Mouse (Mus musculus): ENCODE data around the gene Skil. TPM values are rescaled to one million over a fixed set of nuclear protein-coding genes. Genes with fewer than 3 reads are reported as not detected.

The Skil gene
- total RNA-seq, 2 experiments from 2014 or later: 61.6 to 63.4 TPM

Other genes with a start within 250 kb of the Skil start
- 1 to 10 TPM; 1.0 to 1.7 TPM for gene Gpr160, start 239.1 kb upstream of the Skil start, total RNA-seq (2021)
- gene Phc3, start 125.6 kb upstream of the Skil start, total RNA-seq (2021): 10 to 100 TPM; 38.7 TPM
- 10 to 100 TPM; 56.7 to 65.8 TPM for gene Prkci, start 99.3 kb upstream of the Skil start, total RNA-seq (2021)
- gene Cldn11, start 54.9 kb downstream of the Skil start, total RNA-seq (2021): 100 to 1,000 TPM in 1 of 2 experiments, 10 to 100 TPM in 1; 98.2 to 115 TPM
- gene Slc7a14, start 215.3 kb downstream of the Skil start, total RNA-seq (2021): 10 to 100 TPM; 92.2 to 93.7 TPM

All from layer of hippocampus, adult 18-20 months (tissue).